Mouse (Mus musculus): ENCODE data around the gene Ramp1.

DNA sequence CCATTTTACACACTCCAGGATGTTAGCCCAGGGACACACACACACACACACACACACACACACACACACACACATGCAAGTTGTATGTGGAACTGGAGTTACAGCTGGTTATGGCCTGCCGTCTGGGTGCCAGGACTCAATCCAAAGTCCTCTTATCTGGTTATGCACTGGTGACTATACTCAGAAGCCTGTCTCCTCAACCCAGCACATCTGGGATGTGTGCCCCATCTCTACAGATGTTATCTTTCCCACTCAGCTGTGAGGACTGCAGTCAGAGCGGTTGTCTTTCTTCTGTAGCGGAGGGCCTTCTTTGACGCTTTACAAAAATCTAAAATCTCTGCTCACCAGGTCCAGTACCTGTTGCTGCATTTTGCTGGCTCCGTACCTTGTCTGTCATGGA, 4.8 kb upstream of the Ramp1 start:
- TF ChIP-seq MAFK (IDR thresholded peaks at IDR 0.05; ENCODE audit: insufficient read depth, low read depth, low read length) (no peak), CHD2 (IDR thresholded peaks at IDR 0.05; ENCODE audit: low read depth, low read length) (no peak), ZC3H11A (IDR thresholded peaks at IDR 0.05; ENCODE audit: borderline replicate concordance, low read depth, low read length) (no peak), ZNF384 (IDR thresholded peaks at IDR 0.05; ENCODE audit: low read depth, low read length) (no peak), HCFC1 (IDR thresholded peaks at IDR 0.05; ENCODE audit: borderline replicate concordance, insufficient read depth, low read length) (no peak)

Data from ES-E14 (cell line).